Mouse (Mus musculus) lung, adult 2 months (tissue): ENCODE data around the gene Hspa12a. TPM values are rescaled to one million over a fixed set of nuclear protein-coding genes. Genes with fewer than 3 reads are reported as not detected.

Source experiments
- DNase-seq: peaks from one replicate; pipeline ENCODE4 v3.0.0; 2022
- H3K4me1 ChIP-seq: fragments of 200-500 bp; 2 replicates; pipeline ENCODE4 v1.6.1; 2011; ENCODE audit warnings: low read length; ENCODE audit not compliant: control insufficient read depth, insufficient read depth
- H3K4me3 ChIP-seq: fragments of 200-500 bp; replicated peaks from 2 replicates; pipeline ENCODE3; 2011; ENCODE audit warnings: low read depth, mild to moderate bottlenecking, control low read depth, low read length; ENCODE audit errors: extremely low read depth
- CTCF ChIP-seq: fragments of 200-500 bp; IDR thresholded peaks from 2 replicates; pipeline ENCODE4 v1.5.1; 2011; ENCODE audit warnings: mild to moderate bottlenecking, low read length, control low read depth; ENCODE audit not compliant: insufficient read depth
- POLR2A ChIP-seq: fragments of 200-500 bp; IDR thresholded peaks from 2 replicates; pipeline ENCODE4 v1.6.1; 2011; ENCODE audit warnings: low read depth, mild to moderate bottlenecking, control low read depth, low read length, borderline replicate concordance; ENCODE audit errors: extremely low read depth
- WGBS: fragments of 180-500 bp; shearing (Covaris S2); methylation state at CpG from one replicate; pipeline ENCODE4 v1.1.7; 2018; 5-methylcytosine and 5-hydroxymethylcytosine counted together
- polyA plus RNA-seq: library from polyadenylated mRNA; depleted of rRNA; stranded (reverse); fragments of >200 nt; gene quantifications from 2 replicates; pipeline ENCODE4 v1.2.3, GENCODE M21; 2012; rRNA removed

The Hspa12a gene
- polyA plus RNA-seq, 1 experiment, result 12.5 TPM

DNA sequence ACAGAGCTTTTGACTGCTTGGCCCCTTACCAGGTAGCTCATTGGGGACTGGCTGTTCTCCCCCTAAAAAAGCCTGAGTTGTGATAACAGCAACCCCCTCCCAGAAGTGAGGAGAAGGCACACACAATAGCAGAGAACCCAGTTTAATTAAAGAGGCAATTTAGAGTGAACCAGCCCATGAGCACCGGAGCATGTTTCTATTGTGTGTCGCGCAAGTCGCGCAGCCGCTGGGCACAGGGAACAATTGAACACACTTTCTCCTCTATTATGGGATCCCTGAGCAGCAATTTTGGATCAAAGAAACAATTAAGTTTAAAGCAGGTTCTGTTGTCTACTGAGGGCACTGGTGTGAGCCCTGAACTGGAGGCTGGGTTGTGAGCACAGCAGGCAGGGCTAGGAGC, 176.1 kb downstream of the Hspa12a start:
- Histone ChIP-seq H3K4me1 (no peaks in the 10 kb centered on the region), H3K4me3 (no peak overlapping the region)
- TF ChIP-seq POLR2A (no peak), CTCF (no peak)
- no peak for DNase-seq
- 98% methylated on average over 6 of the region's 6 CpGs for WGBS

DNA sequence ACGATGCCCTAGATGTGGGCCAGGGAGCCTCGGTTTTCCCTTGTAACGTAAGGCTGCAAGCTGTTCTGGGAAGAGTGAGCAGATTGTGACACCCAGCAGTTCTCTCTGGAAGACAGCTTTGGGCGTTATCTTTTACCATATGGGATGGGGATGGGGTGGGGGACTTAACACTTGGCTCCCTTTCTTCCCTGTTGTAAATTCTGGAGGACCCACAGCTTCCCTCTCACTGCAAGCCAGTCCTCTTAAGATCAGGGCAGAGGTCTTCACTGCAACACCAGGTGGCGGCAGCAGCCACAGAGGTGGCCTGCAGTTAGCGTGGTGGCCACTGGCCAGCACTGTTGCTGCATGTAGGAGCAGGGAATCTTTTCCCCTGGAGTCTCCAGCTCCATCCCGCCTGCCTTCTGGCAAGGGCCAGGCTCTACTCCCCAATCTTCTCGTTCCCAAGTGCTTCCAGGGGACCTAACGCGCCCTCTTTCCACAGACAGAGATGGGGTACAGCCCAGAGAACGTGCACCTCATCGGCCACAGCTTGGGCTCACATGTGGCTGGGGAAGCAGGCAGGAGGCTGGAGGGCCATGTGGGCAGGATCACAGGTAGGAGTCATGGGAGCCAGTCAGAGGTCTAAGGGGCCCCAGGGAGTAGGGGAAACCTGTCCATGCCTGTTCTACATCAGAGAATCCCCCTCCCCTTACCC, 180.5 kb downstream of the Hspa12a start:
- DNase-seq, result no peak
- 18% methylated on average over 12 of the region's 12 CpGs for WGBS
- TF ChIP-seq POLR2A (no peak), CTCF (peak; percentile 65)
- no peak overlapping the region for H3K4me3 ChIP-seq
- H3K4me1 ChIP-seq, result no peaks in the 10 kb centered on the region

GRCm38 (mm10) chr19:58762316-58762715, 181.1 kb downstream of the Hspa12a start:
- WGBS, result 38% methylated on average over 6 of the region's 6 CpGs
- H3K4me3 ChIP-seq, result no peak overlapping the region
- H3K4me1 ChIP-seq, result no peaks in the 10 kb centered on the region
- TF ChIP-seq CTCF (no peak), POLR2A (no peak)
- no peak for DNase-seq

DNA sequence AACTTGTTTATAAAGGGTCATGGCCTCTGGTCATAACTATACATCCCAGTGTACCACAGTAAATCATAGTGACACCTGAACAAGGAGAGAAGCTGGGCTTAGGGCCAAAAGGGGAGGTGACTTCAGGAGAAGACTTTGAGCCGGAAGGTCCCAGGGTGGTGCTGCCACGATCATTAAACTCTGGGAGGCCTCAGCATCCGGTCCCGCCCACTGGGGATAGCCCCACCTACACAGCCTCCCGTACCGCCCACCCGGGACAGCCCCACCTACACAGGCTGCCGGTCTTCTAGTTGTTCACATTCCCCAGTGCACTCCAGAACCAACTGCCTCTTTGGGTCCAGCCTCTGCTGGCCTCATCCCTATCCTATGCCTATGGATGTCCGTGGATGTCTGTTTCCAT, 184.0 kb downstream of the Hspa12a start, which contains the start of gene Pnliprp2:
Gene Pnliprp2 (plus strand): TSS at position 297 of the 400 bp plus-strand sequence.
- no peak within 1 kb of the TSS for H3K4me3 ChIP-seq
- H3K4me1 ChIP-seq, result no peaks in the 10 kb centered on the region
- TF ChIP-seq CTCF (no peak), POLR2A (no peak)
- no peak for DNase-seq
- WGBS, result 40% methylated on average over 9 of the region's 9 CpGs

DNA sequence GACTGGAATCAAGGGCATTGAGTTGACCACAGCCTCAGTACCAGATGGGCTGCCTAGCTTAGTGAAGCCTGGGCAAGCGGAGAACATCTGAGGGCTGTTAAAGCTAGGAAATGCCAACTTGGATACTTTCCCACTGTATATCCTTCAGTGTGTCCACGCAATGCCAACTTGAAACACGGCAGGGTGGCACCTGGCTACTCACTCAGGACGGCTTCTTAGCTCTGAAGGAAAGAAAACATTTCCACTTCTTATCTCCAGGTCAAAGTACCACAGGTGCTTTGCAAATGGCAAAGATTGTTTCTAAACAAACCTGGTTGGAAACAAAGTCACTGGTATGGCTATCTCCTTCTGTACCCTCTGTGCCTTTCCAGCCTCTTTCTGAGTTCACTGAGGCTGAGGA, 184.6 kb downstream of the Hspa12a start:
- no peak for DNase-seq
- 46% methylated on average over 4 of the region's 4 CpGs for WGBS
- no peaks in the 10 kb centered on the region for H3K4me1 ChIP-seq
- TF ChIP-seq POLR2A (no peak), CTCF (no peak)
- no peak overlapping the region for H3K4me3 ChIP-seq

GRCm38 (mm10) chr19:58751504-58751903, 191.9 kb downstream of the Hspa12a start:
- TF ChIP-seq CTCF (no peak), POLR2A (no peak)
- no peak for DNase-seq
- Histone ChIP-seq H3K4me1 (no peaks in the 10 kb centered on the region), H3K4me3 (no peak overlapping the region)
- WGBS, result 51% methylated on average over 2 of the region's 2 CpGs

DNA sequence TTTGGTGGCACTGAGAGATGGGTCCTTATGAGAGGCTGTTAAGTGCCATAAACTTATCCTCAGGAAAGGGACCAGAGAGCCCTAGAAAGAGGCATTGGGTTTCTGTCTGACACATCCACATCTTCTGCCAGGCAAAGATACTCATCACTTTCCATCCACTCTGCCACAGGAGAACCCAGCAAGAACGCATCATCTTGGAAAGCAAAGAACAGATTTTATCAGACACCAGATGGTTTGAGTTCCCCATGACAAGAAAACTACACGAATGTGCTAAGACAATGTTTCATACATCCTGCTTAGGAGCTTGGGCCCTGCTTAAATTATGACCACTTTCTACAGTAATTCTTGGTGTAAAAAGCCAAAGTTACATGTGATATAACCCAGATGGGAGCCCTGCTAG, 192.6 kb downstream of the Hspa12a start:
- H3K4me1 ChIP-seq, result no peaks in the 10 kb centered on the region
- WGBS, result 73% methylated on average over 2 of the region's 2 CpGs
- DNase-seq, result no peak
- no peak overlapping the region for H3K4me3 ChIP-seq
- TF ChIP-seq CTCF (no peak), POLR2A (no peak)

- 80% methylated on average over 9 of the region's 9 CpGs for WGBS
These were observed 195.9 kb downstream of the Hspa12a start for GRCm38 (mm10) chr19:58747498-58748000.

More at GRCm38 (mm10) chr19:58747498-58748000, 195.9 kb downstream of the Hspa12a start:
- DNase-seq, result no peak
- TF ChIP-seq CTCF, result no peak
- no peak for TF ChIP-seq POLR2A
- Histone ChIP-seq H3K4me3 (no peak overlapping the region), H3K4me1 (no peaks in the 10 kb centered on the region)

Other genes with a start within 250 kb of the Hspa12a start
- 0.28 and 1.2 TPM in 2 replicates for gene Pnliprp1, start 214.8 kb downstream of the Hspa12a start, polyA plus RNA-seq
- gene Pnliprp2, start 183.9 kb downstream of the Hspa12a start, polyA plus RNA-seq, result not detected in 2 replicates
- gene 1700019N19Rik, start 149.2 kb downstream of the Hspa12a start, polyA plus RNA-seq, result not detected in 2 replicates
- gene Eno4, start 229 bp downstream of the Hspa12a start, polyA plus RNA-seq, result 3.1 and 4.6 TPM in 2 replicates
- gene Shtn1, start 132.4 kb upstream of the Hspa12a start, polyA plus RNA-seq, result 3.4 and 6.4 TPM in 2 replicates
- not detected in 2 replicates for gene Vax1, start 226.4 kb upstream of the Hspa12a start, polyA plus RNA-seq